Mouse (Mus musculus) CH12.LX (cell line): ENCODE data around the gene Esr1.
"Not testable (repeated sequence)": the region's sequence is repeated elsewhere in the genome, so short reads cannot be mapped to it uniquely, and the experiment has no call there.

Source experiments
- HCFC1 ChIP-seq: IDR thresholded peaks from 2 replicates; pipeline ENCODE4 v1.6.1; 2012; ENCODE audit warnings: low read depth, mild to moderate bottlenecking, inconsistent platforms, low read length, improper control_type of control experiment
- SMC3 ChIP-seq: IDR thresholded peaks from 2 replicates; pipeline ENCODE4 v1.6.1; 2011; ENCODE audit warnings: low read depth, low read length, improper control_type of control experiment
- ZC3H11A ChIP-seq: IDR thresholded peaks from 2 replicates; pipeline ENCODE4 v1.6.1; 2012; ENCODE audit warnings: low read depth, mild to moderate bottlenecking, inconsistent platforms, low read length, improper control_type of control experiment

GRCm38 (mm10) chr10:4619426-4619825 lies 8.0 kb downstream of the Esr1 start:
- TF ChIP-seq HCFC1, ZC3H11A, SMC3: not testable (repeated sequence)
